Mouse (Mus musculus) neural tube, embryonic 10.5 days (tissue): ENCODE measurements at regions not wholly inside any gene's neighbourhood (a gene's known extent, or its start where the extent isn't known, plus 50 kb on each side); places are given as distances from the start of the nearest gene placed in this dataset.

Experiments used
- DNase-seq: peaks from one replicate; pipeline ENCODE4 v3.0.0-alpha.2; 2017; ENCODE audit warnings: low spot score; ENCODE audit errors: extremely low spot score

DNA sequence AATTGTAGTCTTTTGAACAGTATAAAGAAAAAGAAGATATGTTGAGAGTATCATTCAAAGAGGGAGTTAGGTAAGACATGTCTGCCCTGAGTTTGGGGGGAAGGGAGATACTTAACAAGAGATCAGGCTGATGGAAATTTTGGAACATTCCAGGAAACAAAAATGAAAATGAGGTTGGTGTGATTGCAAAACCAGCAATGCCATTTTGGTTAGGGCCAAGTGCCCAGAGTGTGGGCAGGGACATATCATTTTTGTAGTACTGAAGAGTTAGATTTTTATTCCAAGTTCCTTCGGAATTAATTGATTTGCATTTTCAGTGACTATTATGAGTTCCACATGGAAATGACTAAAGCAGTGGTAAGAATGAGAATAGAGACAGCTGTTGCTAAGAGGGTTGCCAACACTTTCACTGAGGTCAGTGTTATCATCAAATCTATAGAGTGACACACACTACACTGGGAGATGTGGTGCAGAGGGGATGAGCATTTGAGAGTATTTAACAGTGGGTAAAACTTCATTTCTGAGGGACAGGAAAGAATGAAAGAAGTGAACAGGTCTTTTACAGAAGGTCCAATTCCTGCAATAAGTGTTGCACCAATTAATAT is 105.1 kb upstream of the Erbb4 start:
- DNase-seq = no peak

DNA sequence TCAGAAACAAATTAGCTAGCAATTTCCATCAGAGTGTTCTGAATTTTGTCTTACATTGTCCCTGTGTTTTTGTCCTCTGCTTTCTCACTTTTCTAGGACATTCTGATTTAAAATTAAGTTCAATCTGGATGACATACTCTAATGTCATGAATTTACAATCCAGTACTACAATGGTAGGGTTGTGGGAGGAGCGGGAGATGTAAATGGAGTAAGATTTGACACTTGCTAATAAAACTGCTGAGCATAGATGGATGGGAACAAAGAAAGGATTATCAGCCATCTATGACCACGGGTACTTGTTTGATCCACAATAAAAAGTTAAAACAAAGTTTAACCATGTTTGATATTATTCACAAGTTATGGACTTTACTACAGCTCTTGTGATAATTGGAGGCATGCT is 94.9 kb upstream of the Erbb4 start:
- no peak for DNase-seq

DNA sequence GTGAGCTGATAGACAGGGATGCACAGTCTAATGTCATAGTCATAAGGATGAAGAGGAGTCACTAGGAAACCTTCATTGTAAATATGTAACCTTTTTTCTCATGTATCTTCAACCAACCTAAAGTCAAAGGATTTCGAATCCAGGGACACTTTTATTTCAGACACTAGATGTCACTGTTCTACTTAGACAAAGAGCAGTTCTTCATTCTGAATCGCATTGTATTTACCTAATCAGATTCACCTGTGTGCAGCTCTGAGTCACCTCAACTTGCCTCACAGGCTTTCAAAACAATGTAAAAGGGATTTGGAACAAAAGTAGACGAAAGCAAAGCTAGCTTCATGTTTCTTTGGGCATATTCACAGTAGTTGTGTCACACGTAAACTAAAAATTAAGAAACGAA is 57.3 kb upstream of the Erbb4 start:
- no peak for DNase-seq
